Mouse (Mus musculus) E14TG2a.4 (cell line): ENCODE results near the gene Ccdc110.

Source experiments
- CTCF ChIP-seq: conservative IDR thresholded peaks from 2 replicates; pipeline ENCODE4 v1.5.1; 2014; ENCODE audit warnings: low read length
- NANOG ChIP-seq: IDR thresholded peaks from 2 replicates; pipeline ENCODE4 v1.6.1; 2014; ENCODE audit warnings: borderline replicate concordance, low read length, mixed read lengths
- POU5F1 ChIP-seq: IDR thresholded peaks from 2 replicates; pipeline ENCODE4 v1.6.1; 2014; ENCODE audit warnings: low read length, borderline replicate concordance

DNA sequence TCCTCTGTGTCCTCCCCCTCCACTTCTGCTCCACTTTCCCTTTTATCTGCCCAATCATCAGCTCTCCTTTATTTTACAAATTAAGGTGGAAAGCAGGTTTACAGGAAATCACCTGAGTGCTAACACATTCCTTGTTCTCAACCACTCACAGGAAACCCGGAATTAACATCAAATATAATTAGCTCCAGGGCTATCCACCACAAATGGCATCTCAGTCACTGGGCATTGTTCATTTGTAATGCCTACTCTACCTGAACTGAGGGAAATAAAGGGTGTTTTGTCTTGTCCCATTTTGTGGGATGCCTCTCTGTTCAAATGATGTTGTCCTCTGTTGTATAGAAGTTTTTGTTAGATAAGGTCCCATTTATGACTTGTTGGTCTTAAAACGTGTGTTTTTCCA, 16.2 kb downstream of the Ccdc110 start:
- no peak for TF ChIP-seq CTCF
- TF ChIP-seq POU5F1: no peak
- peak; percentile 82 for TF ChIP-seq NANOG
